Mouse (Mus musculus): ENCODE measurements at regions not wholly inside any gene's neighbourhood (a gene's known extent, or its start where the extent isn't known, plus 50 kb on each side); places are given as distances from the start of the nearest gene placed in this dataset.

- DNase-seq (ENCODE audit: low read depth, low spot score), result no peak
Measured at GRCm38 (mm10) chr17:88174242-88174679, 109.2 kb upstream of the Fbxo11 start.

- no peak for DNase-seq (ENCODE audit: low read depth, low spot score)
Measured at GRCm38 (mm10) chr17:88175951-88176623, 111.0 kb upstream of the Fbxo11 start.

GRCm38 (mm10) chr17:88190735-88191134, 125.6 kb upstream of the Fbxo11 start:
- DNase-seq (ENCODE audit: low read depth, low spot score), result peak; percentile 15

GRCm38 (mm10) chr17:88191444-88191843, 126.4 kb upstream of the Fbxo11 start:
- no peak for DNase-seq (ENCODE audit: low read depth, low spot score)

- no peak for DNase-seq (ENCODE audit: low read depth, low spot score)
Measured at GRCm38 (mm10) chr17:88191930-88192807, 127.1 kb upstream of the Fbxo11 start.

- DNase-seq (ENCODE audit: low read depth, low spot score), result no peak
Measured at GRCm38 (mm10) chr17:88194693-88195092, 129.6 kb upstream of the Fbxo11 start.

GRCm38 (mm10) chr17:88195303-88195702, 130.2 kb upstream of the Fbxo11 start:
- DNase-seq (ENCODE audit: low read depth, low spot score), result peak; percentile 81

GRCm38 (mm10) chr17:88195893-88196292, 130.8 kb upstream of the Fbxo11 start:
- no peak for DNase-seq (ENCODE audit: low read depth, low spot score)

- DNase-seq (ENCODE audit: low read depth, low spot score), result no peak
Measured at GRCm38 (mm10) chr17:88196322-88196721, 131.2 kb upstream of the Fbxo11 start.

GRCm38 (mm10) chr17:88197381-88197780, 132.3 kb upstream of the Fbxo11 start:
- DNase-seq (ENCODE audit: low read depth, low spot score), result peak; percentile 45

- DNase-seq (ENCODE audit: low read depth, low spot score), result peak; percentile 43
Measured at GRCm38 (mm10) chr17:88201249-88201970, 136.3 kb upstream of the Fbxo11 start.

- DNase-seq (ENCODE audit: low read depth, low spot score), result no peak
Measured at GRCm38 (mm10) chr17:88202214-88202613, 137.1 kb upstream of the Fbxo11 start.

GRCm38 (mm10) chr17:88209565-88209964, 144.5 kb upstream of the Fbxo11 start:
- DNase-seq (ENCODE audit: low read depth, low spot score), result no peak

- DNase-seq (ENCODE audit: low read depth, low spot score), result no peak
Measured at GRCm38 (mm10) chr17:88212121-88212520, 147.0 kb upstream of the Fbxo11 start.

GRCm38 (mm10) chr17:88214746-88215145, 149.7 kb upstream of the Fbxo11 start:
- peak; percentile 52 for DNase-seq (ENCODE audit: low read depth, low spot score)

- no peak for DNase-seq (ENCODE audit: low read depth, low spot score)
Measured at GRCm38 (mm10) chr17:88222379-88222955, 157.4 kb upstream of the Fbxo11 start.

- no peak for DNase-seq (ENCODE audit: low read depth, low spot score)
Measured at GRCm38 (mm10) chr17:88240476-88240875, 175.4 kb upstream of the Fbxo11 start.

GRCm38 (mm10) chr17:88248625-88249024, 183.5 kb upstream of the Fbxo11 start:
- no peak for DNase-seq (ENCODE audit: low read depth, low spot score)

- DNase-seq (ENCODE audit: low read depth, low spot score), result no peak
Measured at GRCm38 (mm10) chr17:88251949-88252521, 186.9 kb upstream of the Fbxo11 start.

GRCm38 (mm10) chr17:88255744-88256598, 184.5 kb upstream of the Foxn2 start:
- peak; percentile 76 for DNase-seq (ENCODE audit: low read depth, low spot score)

All from skeletal muscle tissue, adult 2 months (tissue).